8 mouse cellular contexts compared by ENCODE assay signal in genomic region chr6:34384110-34384661, GRCm38 (mm10). TPM values are rescaled to one million over a fixed set of nuclear protein-coding genes. Genes with fewer than 3 reads are reported as not detected.
A peak's percentile ranks its signal among the peaks of the same experiment; 100 is the strongest.
DNase-seq lines count a peak whose midpoint lies in the region; ATAC-seq and TF ChIP-seq lines count a peak whose summit lies in the region.

Gene Akr1b10 (plus strand): TSS chr6:34384218.

- H3K4me3 ChIP-seq in ES-E14 (ENCODE audit: insufficient read depth in 1 of 2, low read depth in 1 of 2, low read length in 2 of 2, poor library complexity in 1 of 2, severe bottlenecking in 1 of 2) = peak within 1 kb of the TSS; percentile 66 to 71
- peak within 1 kb of the TSS; percentile 40 for H3K4me3 ChIP-seq in forebrain, embryonic 15.5 days
- peak within 1 kb of the TSS; percentile 64 for H3K4me3 ChIP-seq in liver, embryonic 16.5 days (ENCODE audit: low read depth, low read length)
- peak within 1 kb of the TSS; percentile 43 for H3K4me3 ChIP-seq in neural tube, embryonic 12.5 days
- peak within 1 kb of the TSS; percentile 88 for H3K4me3 ChIP-seq in testis, adult 2 months (ENCODE audit: control insufficient read depth, low read depth, low read length)

- no peaks in the 10 kb centered on the region for H3K9me3 ChIP-seq in ES-E14 (ENCODE audit: control insufficient read depth, insufficient read depth, low read depth, low read length)
- no peaks in the 10 kb centered on the region for H3K9me3 ChIP-seq in forebrain, embryonic 15.5 days
- H3K9me3 ChIP-seq in liver, embryonic 16.5 days (replicated peaks; ENCODE audit: control insufficient read depth, low read length) = no peaks in the 10 kb centered on the region
- H3K9me3 ChIP-seq in neural tube, embryonic 12.5 days = no peaks in the 10 kb centered on the region

- whole genome bisulfite sequencing in forebrain, embryonic 15.5 days = 1% methylated on average over 17 of the region's 17 CpGs
- 1% methylated on average over 17 of the region's 17 CpGs for WGBS in large intestine, adult 2 months
- under 1% methylated on average over 17 of the region's 17 CpGs for WGBS in liver, embryonic 16.5 days (ENCODE audit: insufficient replicate concordance)
- whole genome bisulfite sequencing in neural tube, embryonic 12.5 days = 2% methylated on average over 17 of the region's 17 CpGs

- intact Hi-C loops in heart, postnatal 14 days (cut with DNase I) = no loop called here

- no peak within 1 kb of the TSS for H3K27ac ChIP-seq in ES-E14 (ENCODE audit: insufficient read depth, low read depth, low read length, poor library complexity, severe bottlenecking)
- H3K27ac ChIP-seq in forebrain, embryonic 15.5 days (replicated peaks) = peak within 1 kb of the TSS; percentile 39; the same call in 1 of the 2 replicates
- H3K27ac ChIP-seq in liver, embryonic 16.5 days (ENCODE audit: low read length) = peak within 1 kb of the TSS; percentile 64
- H3K27ac ChIP-seq in neural tube, embryonic 12.5 days = no peak within 1 kb of the TSS
- H3K27ac ChIP-seq in testis, adult 2 months (ENCODE audit: control insufficient read depth, insufficient read depth, low read depth, low read length) = peak within 1 kb of the TSS; percentile 89

- no peaks in the 10 kb centered on the region for H3K4me1 ChIP-seq in ES-E14 (ENCODE audit: control insufficient read depth in 2 of 2, insufficient read depth in 2 of 2, low read length in 2 of 2, poor library complexity in 1 of 2)
- peaks cover 11% of the 10 kb centered on the region for H3K4me1 ChIP-seq in forebrain, embryonic 15.5 days
- H3K4me1 ChIP-seq in liver, embryonic 16.5 days (ENCODE audit: control insufficient read depth, low read depth, low read length) = peaks cover 5% of the 10 kb centered on the region
- no peaks in the 10 kb centered on the region; the same call in 1 of the 2 replicates for H3K4me1 ChIP-seq in neural tube, embryonic 12.5 days
- H3K4me1 ChIP-seq in testis, adult 2 months (ENCODE audit: control insufficient read depth, insufficient read depth, low read length) = peaks cover 14% of the 10 kb centered on the region

- H3K9ac ChIP-seq in ES-E14 (ENCODE audit: insufficient read depth, low read depth, low read length, poor library complexity, severe bottlenecking) = peak within 1 kb of the TSS; percentile 64
- H3K9ac ChIP-seq in forebrain, embryonic 15.5 days (replicated peaks) = peak within 1 kb of the TSS; percentile 39
- peak within 1 kb of the TSS; percentile 54 for H3K9ac ChIP-seq in liver, embryonic 16.5 days (ENCODE audit: low read depth, low read length)
- peak within 1 kb of the TSS; percentile 48; the same call in 1 of the 2 replicates for H3K9ac ChIP-seq in neural tube, embryonic 12.5 days

- peak; percentile 40 for TF ChIP-seq POLR2A in testis, adult 2 months (IDR thresholded peaks at IDR 0.05; ENCODE audit: control insufficient read depth, low read depth, low read length)

- no peaks in the 10 kb centered on the region for H3K27me3 ChIP-seq in forebrain, embryonic 15.5 days
- H3K27me3 ChIP-seq in liver, embryonic 16.5 days (ENCODE audit: control insufficient read depth, insufficient read depth, low read depth, low read length) = no peaks in the 10 kb centered on the region
- H3K27me3 ChIP-seq in neural tube, embryonic 12.5 days (replicated peaks) = no peaks in the 10 kb centered on the region
- no peaks in the 10 kb centered on the region for H3K27me3 ChIP-seq in testis, adult 2 months (ENCODE audit: control insufficient read depth, insufficient read depth, low read length)

- H3K4me2 ChIP-seq in forebrain, embryonic 15.5 days (replicated peaks) = peak within 1 kb of the TSS; percentile 64
- H3K4me2 ChIP-seq in liver, embryonic 16.5 days (ENCODE audit: low read depth, low read length) = peak within 1 kb of the TSS; percentile 76
- H3K4me2 ChIP-seq in neural tube, embryonic 12.5 days (replicated peaks) = peak within 1 kb of the TSS; percentile 77

- peaks cover 7% of the 10 kb centered on the region; the same call in 1 of the 2 replicates for H3K36me3 ChIP-seq in ES-E14 (ENCODE audit: control insufficient read depth, insufficient read depth, low read length, poor library complexity, severe bottlenecking)
- H3K36me3 ChIP-seq in forebrain, embryonic 15.5 days = no peaks in the 10 kb centered on the region
- no peaks in the 10 kb centered on the region for H3K36me3 ChIP-seq in liver, embryonic 16.5 days (ENCODE audit: control insufficient read depth, insufficient read depth)
- no peaks in the 10 kb centered on the region for H3K36me3 ChIP-seq in neural tube, embryonic 12.5 days
- no peaks in the 10 kb centered on the region for H3K36me3 ChIP-seq in testis, adult 2 months (ENCODE audit: control insufficient read depth, insufficient read depth, low read length)

- ATAC-seq in forebrain, embryonic 15.5 days (replicated peaks) = peak; percentile 78
- ATAC-seq in liver, embryonic 16.5 days (ENCODE audit: low read depth) = peak; percentile 56
- peak; percentile 68 for ATAC-seq in neural tube, embryonic 12.5 days (ENCODE audit: low FRiP score, low read depth)

- no peak for TF ChIP-seq CTCF in testis, adult 2 months (IDR thresholded peaks at IDR 0.05; ENCODE audit: control insufficient read depth, insufficient read depth, insufficient replicate concordance, low read depth, low read length)

- in situ Hi-C loops in ES-E14 (cut with MboI; ENCODE audit: low sequenced_read_pairs in 2 of 2, unreplicated experiment in 2 of 2) = no loop called here

- DNase-seq in ES-E14 (ENCODE audit: low read depth, low spot score) = peak; percentile 30
- DNase-seq in cerebellum, adult 11 months = peak; percentile 62
- DNase-seq in heart, postnatal 14 days = peak; percentile 75 to 85
- peak; percentile 32 for DNase-seq in large intestine, adult 2 months (ENCODE audit: low read depth, low spot score)

TF ChIP-seq in ES-E14, 5 proteins besides CTCF, POLR2A, EP300 and RAD21:
- TF ChIP-seq CHD2 (IDR thresholded peaks at IDR 0.05; ENCODE audit: low read depth, low read length) (no peak), HCFC1 (IDR thresholded peaks at IDR 0.05; ENCODE audit: borderline replicate concordance, insufficient read depth, low read length) (no peak), ZNF384 (IDR thresholded peaks at IDR 0.05; ENCODE audit: low read depth, low read length) (no peak), ZC3H11A (IDR thresholded peaks at IDR 0.05; ENCODE audit: borderline replicate concordance, low read depth, low read length) (no peak), MAFK (IDR thresholded peaks at IDR 0.05; ENCODE audit: insufficient read depth, low read depth, low read length) (no peak)

RNA-seq across cellular contexts. Expression of gene Akr1b10, which starts in this region (rescaled TPM):
- 16.2 and 22.1 TPM in 2 replicates for total RNA-seq in ES-E14 (2012; rRNA removed)
- 5.7 and 5.8 TPM in 2 replicates for polyA plus RNA-seq in forebrain, embryonic 15.5 days (2015; fragmentation: Nextera tagmentation; extraction: Ambion mirVana)
- total RNA-seq in heart, postnatal 14 days (2021) = 10 to 100 TPM; 63.4 to 70.7 TPM
- polyA plus RNA-seq in large intestine, adult 2 months (2012; rRNA removed) = 11.6 and 13.4 TPM in 2 replicates
- 5.5 and 6.0 TPM in 2 replicates for polyA plus RNA-seq in liver, embryonic 16.5 days (2015; fragmentation: Nextera tagmentation; extraction: Ambion mirVana)
- 10.0 and 12.3 TPM in 2 replicates for polyA plus RNA-seq in neural tube, embryonic 12.5 days (2016; fragmentation: Nextera tagmentation; extraction: Ambion mirVana)
- polyA plus RNA-seq in testis, adult 2 months (2012; rRNA removed) = 4.5 and 4.8 TPM in 2 replicates

Comparison
In these comparisons a context has a peak if more than half of its experiments do, and no peak if none do; other contexts are left out.
1. DNase-seq: peak in every context shown above with its lines; median percentile 80 in heart, postnatal 14 days; 62 in cerebellum, adult 11 months; 32 in large intestine, adult 2 months; 30 in ES-E14.
2. H3K27ac ChIP-seq: peak in forebrain, embryonic 15.5 days (single experiment), liver, embryonic 16.5 days (single experiment) and testis, adult 2 months (single experiment); none in ES-E14 (single experiment) and neural tube, embryonic 12.5 days (single experiment).
3. Peak in every context shown above with its lines, with median percentiles within 50 percentile points of each other: H3K4me3 ChIP-seq, H3K9ac ChIP-seq, ATAC-seq and H3K4me2 ChIP-seq.